Mouse (Mus musculus): ENCODE results near the gene Hrc. TPM values are rescaled to one million over a fixed set of nuclear protein-coding genes. Genes with fewer than 3 reads are reported as not detected.
A peak's percentile ranks its signal among the peaks of the same experiment; 100 is the strongest.

The Hrc gene
- polyA plus RNA-seq, 1 experiment = 173 TPM

GRCm38 (mm10) chr7:45299752-45300151, 35.3 kb upstream of the Hrc start:
- Histone ChIP-seq H3K36me3 (ENCODE audit: control insufficient read depth, insufficient read depth) (no peaks in the 10 kb centered on the region), H3K4me3 (no peak overlapping the region), H3K27me3 (ENCODE audit: control insufficient read depth, insufficient read depth, insufficient read length) (no peaks in the 10 kb centered on the region), H3K79me2 (ENCODE audit: control insufficient read depth, insufficient read depth) (no peaks in the 10 kb centered on the region), H3ac (ENCODE audit: control insufficient read depth, insufficient read length) (no peak overlapping the region), H3K4me2 (ENCODE audit: low read depth) (no peak overlapping the region)
- TF ChIP-seq POLR2AphosphoS2 (IDR thresholded peaks at IDR 0.05; ENCODE audit: insufficient read length, low read depth) (peak; percentile 39), TCF12 (IDR thresholded peaks at IDR 0.05; ENCODE audit: insufficient read depth, poor library complexity, severe bottlenecking) (no peak), USF1 (IDR thresholded peaks at IDR 0.05; ENCODE audit: low read depth) (no peak), REST (IDR thresholded peaks at IDR 0.05; ENCODE audit: insufficient read depth, insufficient read length) (no peak), SRF (IDR thresholded peaks at IDR 0.05; ENCODE audit: control insufficient read depth, insufficient read length, low read depth) (no peak), E2F4 (IDR thresholded peaks at IDR 0.05; ENCODE audit: insufficient read depth) (no peak)

DNA sequence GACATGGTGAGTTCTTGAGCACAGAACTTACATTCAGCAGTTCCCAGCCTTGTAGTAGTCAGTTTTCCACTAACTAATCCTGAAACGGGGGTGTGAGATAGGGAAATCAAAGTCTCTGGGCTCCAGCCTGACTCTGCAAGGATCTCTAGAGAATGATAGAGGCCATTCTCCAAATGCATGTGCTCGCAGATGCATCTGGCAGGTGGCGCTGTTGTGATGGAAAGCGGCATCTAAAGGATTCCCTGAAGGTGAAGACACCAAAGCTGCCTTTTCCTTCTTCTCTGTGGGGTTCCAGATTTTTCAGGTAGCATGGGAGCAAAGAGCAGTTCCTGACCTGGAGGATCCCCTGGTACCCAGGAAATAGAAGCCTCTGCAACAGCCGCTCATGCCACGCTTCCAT, 34.8 kb upstream of the Hrc start:
- Histone ChIP-seq H3K27me3 (ENCODE audit: control insufficient read depth, insufficient read depth, insufficient read length) (no peaks in the 10 kb centered on the region), H3K4me3 (no peak overlapping the region), H3ac (ENCODE audit: control insufficient read depth, insufficient read length) (no peak overlapping the region), H3K36me3 (ENCODE audit: control insufficient read depth, insufficient read depth) (no peaks in the 10 kb centered on the region), H3K79me2 (ENCODE audit: control insufficient read depth, insufficient read depth) (no peaks in the 10 kb centered on the region), H3K4me2 (ENCODE audit: low read depth) (no peak overlapping the region)
- TF ChIP-seq MYOG (IDR thresholded peaks at IDR 0.05; ENCODE audit: control insufficient read depth in 1 of 3, insufficient read depth in 1 of 3, insufficient read length in 2 of 3, low read depth in 2 of 3) = no peak
- TF ChIP-seq TCF12 (IDR thresholded peaks at IDR 0.05; ENCODE audit: insufficient read depth, poor library complexity, severe bottlenecking) = no peak
- TF ChIP-seq E2F4 (IDR thresholded peaks at IDR 0.05; ENCODE audit: insufficient read depth) = no peak
- peak; percentile 23 for TF ChIP-seq POLR2AphosphoS2 (IDR thresholded peaks at IDR 0.05; ENCODE audit: insufficient read length, low read depth)

DNA sequence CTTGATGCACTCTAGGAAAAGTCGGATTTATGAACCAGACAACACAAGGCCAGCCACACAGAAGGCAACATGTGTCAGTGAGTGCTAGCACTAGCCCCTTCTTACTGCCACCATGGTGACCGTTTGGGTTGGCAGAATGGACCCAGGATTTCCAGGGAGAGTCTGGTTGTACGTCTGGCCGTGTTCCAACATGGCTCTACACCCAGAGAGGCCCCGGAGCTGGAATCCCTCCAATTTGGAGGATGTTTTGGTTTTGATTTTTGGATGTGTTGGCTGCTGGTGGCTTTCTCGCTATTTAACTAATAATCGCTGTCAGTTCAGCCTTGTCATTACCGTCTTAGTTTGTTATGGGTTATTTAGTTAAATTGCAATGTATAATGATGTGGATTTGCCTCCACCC, 32.5 kb upstream of the Hrc start:
- peaks cover 6% of the 10 kb centered on the region for H3K36me3 ChIP-seq (ENCODE audit: control insufficient read depth, insufficient read depth)
- no peaks in the 10 kb centered on the region for H3K27me3 ChIP-seq (ENCODE audit: control insufficient read depth, insufficient read depth, insufficient read length)
- H3K4me2 ChIP-seq (ENCODE audit: low read depth) = no peak overlapping the region
- no peak overlapping the region for H3ac ChIP-seq (ENCODE audit: control insufficient read depth, insufficient read length)
- no peaks in the 10 kb centered on the region for H3K79me2 ChIP-seq (ENCODE audit: control insufficient read depth, insufficient read depth)
- no peak for TF ChIP-seq MAX (IDR thresholded peaks at IDR 0.05; ENCODE audit: low read depth)
- TF ChIP-seq E2F4 (IDR thresholded peaks at IDR 0.05; ENCODE audit: insufficient read depth) = no peak
- no peak for TF ChIP-seq USF1 (IDR thresholded peaks at IDR 0.05; ENCODE audit: low read depth)
- no peak for TF ChIP-seq SRF (IDR thresholded peaks at IDR 0.05; ENCODE audit: control insufficient read depth, insufficient read length, low read depth)
- TF ChIP-seq MYOD1 (IDR thresholded peaks at IDR 0.05; ENCODE audit: control insufficient read depth in 1 of 3, insufficient read length in 2 of 3, low read depth in 2 of 3) = no peak
- no peak for TF ChIP-seq TCF12 (IDR thresholded peaks at IDR 0.05; ENCODE audit: insufficient read depth, poor library complexity, severe bottlenecking)
- TF ChIP-seq MYOG (IDR thresholded peaks at IDR 0.05; ENCODE audit: control insufficient read depth in 1 of 3, insufficient read depth in 1 of 3, insufficient read length in 2 of 3, low read depth in 2 of 3) = no peak
- TF ChIP-seq TCF3 (IDR thresholded peaks at IDR 0.05; ENCODE audit: insufficient read length, low read depth) = no peak
- H3K4me3 ChIP-seq = no peak overlapping the region

DNA sequence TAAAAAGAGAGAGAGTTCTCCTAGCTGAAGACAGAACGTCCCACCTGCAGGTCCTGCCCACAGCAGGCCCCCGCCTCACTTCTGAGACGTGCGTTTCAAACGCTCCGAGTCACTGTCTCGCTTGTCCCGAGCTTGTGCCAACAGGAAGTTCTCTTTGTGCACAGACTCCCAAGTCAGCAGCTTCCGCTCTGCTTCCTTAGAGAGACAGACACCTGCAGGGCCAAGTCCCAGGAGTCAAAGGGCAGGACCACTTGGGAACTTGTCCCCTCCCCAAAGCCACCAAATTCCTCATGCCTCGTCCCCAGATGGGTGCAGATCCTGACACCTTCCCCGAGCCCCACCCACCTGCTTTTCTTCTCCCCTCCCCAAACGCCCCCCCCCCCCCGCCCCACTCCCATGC, 30.2 kb upstream of the Hrc start:
- Histone ChIP-seq H3K27me3 (ENCODE audit: control insufficient read depth, insufficient read depth, insufficient read length) (no peaks in the 10 kb centered on the region), H3ac (ENCODE audit: control insufficient read depth, insufficient read length) (no peak overlapping the region), H3K4me2 (ENCODE audit: low read depth) (no peak overlapping the region), H3K4me3 (no peak overlapping the region), H3K79me2 (ENCODE audit: control insufficient read depth, insufficient read depth) (no peaks in the 10 kb centered on the region), H3K36me3 (ENCODE audit: control insufficient read depth, insufficient read depth) (peaks cover 6% of the 10 kb centered on the region)
- TF ChIP-seq POLR2A (IDR thresholded peaks at IDR 0.05; ENCODE audit: insufficient read length, low read depth) = no peak
- no peak for TF ChIP-seq USF1 (IDR thresholded peaks at IDR 0.05; ENCODE audit: low read depth)
- no peak for TF ChIP-seq MYOG (IDR thresholded peaks at IDR 0.05; ENCODE audit: control insufficient read depth in 1 of 3, insufficient read depth in 1 of 3, insufficient read length in 2 of 3, low read depth in 2 of 3)
- no peak for TF ChIP-seq MAX (IDR thresholded peaks at IDR 0.05; ENCODE audit: low read depth)

DNA sequence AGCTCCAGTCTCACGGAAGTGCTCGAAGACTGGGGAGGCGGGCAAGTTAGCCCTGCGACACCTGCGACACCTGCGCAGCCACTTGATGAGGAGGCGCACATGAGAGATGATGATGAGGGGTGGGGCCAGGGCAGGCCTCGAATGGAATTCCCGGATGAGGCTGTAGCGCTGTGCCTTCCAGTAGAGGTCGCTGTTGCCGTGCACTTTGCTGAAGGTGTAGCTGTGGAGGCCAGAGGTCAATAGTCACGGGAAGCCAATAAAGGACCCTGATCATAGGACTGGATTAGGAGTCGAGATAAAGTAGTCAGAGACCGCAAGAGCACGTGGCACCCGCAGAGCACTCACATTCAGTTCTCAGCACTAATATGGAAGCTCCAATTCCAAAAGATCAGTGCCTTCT, 29.8 kb upstream of the Hrc start:
- H3K79me2 ChIP-seq (ENCODE audit: control insufficient read depth, insufficient read depth) = no peaks in the 10 kb centered on the region
- H3K27me3 ChIP-seq (ENCODE audit: control insufficient read depth, insufficient read depth, insufficient read length) = no peaks in the 10 kb centered on the region
- peaks cover 6% of the 10 kb centered on the region for H3K36me3 ChIP-seq (ENCODE audit: control insufficient read depth, insufficient read depth)
- no peak overlapping the region for H3K4me2 ChIP-seq (ENCODE audit: low read depth)
- no peak overlapping the region for H3ac ChIP-seq (ENCODE audit: control insufficient read depth, insufficient read length)
- H3K4me3 ChIP-seq = no peak overlapping the region
- TF ChIP-seq SRF (IDR thresholded peaks at IDR 0.05; ENCODE audit: control insufficient read depth, insufficient read length, low read depth) = no peak
- no peak for TF ChIP-seq CEBPB (IDR thresholded peaks at IDR 0.05; ENCODE audit: insufficient read depth, poor library complexity, severe bottlenecking)
- no peak for TF ChIP-seq E2F4 (IDR thresholded peaks at IDR 0.05; ENCODE audit: insufficient read depth)
- TF ChIP-seq POLR2A (IDR thresholded peaks at IDR 0.05; ENCODE audit: insufficient read length, low read depth) = no peak
- TF ChIP-seq REST (IDR thresholded peaks at IDR 0.05; ENCODE audit: insufficient read depth, insufficient read length) = no peak
- TF ChIP-seq POLR2AphosphoS2 (IDR thresholded peaks at IDR 0.05; ENCODE audit: insufficient read length, low read depth) = no peak
- TF ChIP-seq USF1 (IDR thresholded peaks at IDR 0.05; ENCODE audit: low read depth) = no peak

Measured in myocyte (in vitro differentiated cells).